Comparison of ENCODE assay signal across 23 mouse cellular contexts in genomic region chr9:71438146-71438545, GRCm38 (mm10). TPM values are rescaled to one million over a fixed set of nuclear protein-coding genes. Genes with fewer than 3 reads are reported as not detected.
A peak's percentile ranks its signal among the peaks of the same experiment; 100 is the strongest.
DNase-seq lines count a peak whose midpoint lies in the region; ATAC-seq and TF ChIP-seq lines count a peak whose summit lies in the region.
"Had no signal": no experiment of that assay in that cellular context is flagged by ENCODE, and none has a peak within 500 bp of the region (broad histone marks: within the 10 kb centered on the region; RNA-seq: fewer than 3 reads in every experiment).

No protein-coding gene starts in this region.

- H3K4me1 ChIP-seq in heart, adult 2 months (ENCODE audit: control insufficient read depth, insufficient read depth, low read length), result no peaks in the 10 kb centered on the region
- H3K4me1 ChIP-seq in testis, adult 2 months (ENCODE audit: control insufficient read depth, insufficient read depth, low read length), result no peaks in the 10 kb centered on the region
- H3K4me1 ChIP-seq in midbrain, embryonic 10.5 days, result no peaks in the 10 kb centered on the region
- H3K4me1 ChIP-seq: embryonic facial prominence, embryonic 13.5 days; forebrain, embryonic 12.5 days; hindbrain, embryonic 13.5 days had no signal

- 79% methylated on average over 2 of the region's 2 CpGs for WGBS in heart, adult 2 months
- WGBS in midbrain, embryonic 10.5 days, result 94% methylated on average over 2 of the region's 2 CpGs

- ATAC-seq in frontal cortex, adult (ENCODE audit: low TSS enrichment), result peak; percentile 95
- ATAC-seq: activated CD4-positive, CD25-positive, alpha-beta regulatory T cell, adult 4 months; CD4-positive, CD25-positive, alpha-beta regulatory T cell, adult 4 months; forebrain, embryonic 16.5 days; hindbrain, postnatal 0 days; Patski had no signal

- DNase-seq in frontal cortex, postnatal 25 days (ENCODE audit: low spot score in 2 of 2), result no peak
- DNase-seq in heart, adult 11 months, result peak; percentile 86
- no peak for DNase-seq in heart, adult 2 months
- no peak for DNase-seq in testis, postnatal 10 days (ENCODE audit: low spot score)
- no peak for DNase-seq in midbrain, embryonic 10.5 days (ENCODE audit: low spot score)
- no peak for DNase-seq in thymus, postnatal 0 days (ENCODE audit: low spot score)
- DNase-seq: adrenal gland, postnatal 14 days; B cell, adult 2 months; cerebellum, adult 18-20 months; cerebellum, adult 9-11 months; cerebellum, postnatal 36 days; heart, postnatal 14 days had no signal

- H3K36me3 ChIP-seq in heart, adult 2 months (ENCODE audit: control insufficient read depth, insufficient read depth, low read length), result no peaks in the 10 kb centered on the region
- no peaks in the 10 kb centered on the region for H3K36me3 ChIP-seq in testis, adult 2 months (ENCODE audit: control insufficient read depth, insufficient read depth, low read length)
- H3K36me3 ChIP-seq in midbrain, embryonic 10.5 days, result no peaks in the 10 kb centered on the region
- H3K36me3 ChIP-seq: embryonic facial prominence, embryonic 13.5 days; forebrain, embryonic 12.5 days; heart, embryonic 10.5 days; hindbrain, embryonic 13.5 days had no signal

- H3K27me3 ChIP-seq in heart, adult 2 months (ENCODE audit: control insufficient read depth, insufficient read depth, low read length), result no peaks in the 10 kb centered on the region
- H3K27me3 ChIP-seq in testis, adult 2 months (ENCODE audit: control insufficient read depth, insufficient read depth, low read length), result no peaks in the 10 kb centered on the region
- H3K27me3 ChIP-seq in midbrain, embryonic 10.5 days (ENCODE audit: low read depth, poor library complexity, severe bottlenecking), result no peaks in the 10 kb centered on the region
- H3K27me3 ChIP-seq: embryonic facial prominence, embryonic 13.5 days; forebrain, embryonic 12.5 days; hindbrain, embryonic 13.5 days; Patski had no signal

- H3K79me2 ChIP-seq in heart, adult 2 months (replicated peaks; ENCODE audit: control insufficient read depth, insufficient read depth, low read length), result no peaks in the 10 kb centered on the region

- no peak for TF ChIP-seq EP300 in heart, adult 2 months (IDR thresholded peaks at IDR 0.05; ENCODE audit: insufficient read depth, low read depth, low read length)

- H3K9ac ChIP-seq in heart, adult 2 months (ENCODE audit: low read depth, low read length), result no peak overlapping the region
- H3K9ac ChIP-seq: embryonic facial prominence, embryonic 13.5 days; forebrain, embryonic 12.5 days; hindbrain, embryonic 13.5 days had no signal

- no peak for TF ChIP-seq CTCF in heart, adult 2 months (IDR thresholded peaks at IDR 0.05)
- TF ChIP-seq CTCF in testis, adult 2 months (IDR thresholded peaks at IDR 0.05; ENCODE audit: control insufficient read depth, insufficient read depth, insufficient replicate concordance, low read depth, low read length), result no peak

- intact Hi-C loops in heart, adult 2 months (cut with DNase I), result no loop called here

- H3K9me3 ChIP-seq in midbrain, embryonic 10.5 days (replicated peaks), result no peaks in the 10 kb centered on the region
- H3K9me3 ChIP-seq: embryonic facial prominence, embryonic 13.5 days; forebrain, embryonic 12.5 days; heart, embryonic 10.5 days; hindbrain, embryonic 13.5 days had no signal

- no peak overlapping the region for H3K4me3 ChIP-seq in heart, adult 2 months
- H3K4me3 ChIP-seq in testis, adult 2 months (ENCODE audit: control insufficient read depth, low read depth, low read length), result no peak overlapping the region
- no peak overlapping the region for H3K4me3 ChIP-seq in midbrain, embryonic 10.5 days
- H3K4me3 ChIP-seq: embryonic facial prominence, embryonic 13.5 days; forebrain, embryonic 12.5 days; heart, embryonic 10.5 days; hindbrain, embryonic 13.5 days had no signal

- H3K27ac ChIP-seq in heart, adult 2 months, result no peak overlapping the region
- H3K27ac ChIP-seq in testis, adult 2 months (ENCODE audit: control insufficient read depth, insufficient read depth, low read depth, low read length), result peak overlapping the region; percentile 23
- no peak overlapping the region for H3K27ac ChIP-seq in midbrain, embryonic 10.5 days (replicated peaks)
- H3K27ac ChIP-seq: embryonic facial prominence, embryonic 13.5 days; forebrain, embryonic 12.5 days; heart, embryonic 10.5 days; hindbrain, embryonic 13.5 days; hindbrain, postnatal 0 days had no signal

- no peak for TF ChIP-seq POLR2A in heart, adult 2 months (IDR thresholded peaks at IDR 0.05; ENCODE audit: insufficient read depth, low read depth, low read length)
- TF ChIP-seq POLR2A in testis, adult 2 months (IDR thresholded peaks at IDR 0.05; ENCODE audit: control insufficient read depth, low read depth, low read length), result no peak

RNA-seq across cellular contexts. Expression of gene Polr2m, which starts 47.6 kb away (rescaled TPM):
- 100 to 1,000 TPM; 320 to 321 TPM for total RNA-seq in heart, adult 2 months (2021)
- 188 and 224 TPM in 2 replicates for polyA plus RNA-seq in heart, adult 2 months (2012; rRNA removed)
- 23.8 and 30.9 TPM in 2 replicates for polyA plus RNA-seq in testis, adult 2 months (2012; rRNA removed)
- 546 and 576 TPM in 2 replicates for polyA plus RNA-seq in midbrain, embryonic 10.5 days (2016; fragmentation: Nextera tagmentation; extraction: Ambion mirVana)
- 212 and 214 TPM in 2 replicates for polyA plus RNA-seq in thymus, postnatal 0 days (2015; fragmentation: Nextera tagmentation; extraction: Ambion mirVana)
